Mouse (Mus musculus): ENCODE data around the gene Tbc1d10b. TPM values are rescaled to one million over a fixed set of nuclear protein-coding genes. Genes with fewer than 3 reads are reported as not detected.

Gene Tbc1d10b
- polyA plus RNA-seq, 1 experiment = 44.1 TPM

GRCm38 (mm10) chr7:127153477-127153876 lies 54.8 kb downstream of the Tbc1d10b start:
- no peak for TF ChIP-seq POLR2A (IDR thresholded peaks at IDR 0.05; ENCODE audit: low read depth, low read length)
- TF ChIP-seq CTCF (IDR thresholded peaks at IDR 0.05; ENCODE audit: extremely low read depth, insufficient read length, insufficient replicate concordance, low read depth, low read length) = no peak
- 69% methylated on average over 3 of the region's 3 CpGs for WGBS
- H3K27ac ChIP-seq (ENCODE audit: insufficient read depth, low read depth, low read length) = no peak overlapping the region
- no peaks in the 10 kb centered on the region for H3K27me3 ChIP-seq (ENCODE audit: control insufficient read depth, insufficient read depth, low read length)
- no peaks in the 10 kb centered on the region for H3K36me3 ChIP-seq (ENCODE audit: control insufficient read depth, insufficient read depth, low read length)
- H3K4me1 ChIP-seq (ENCODE audit: control insufficient read depth, insufficient read depth, insufficient read length, low read length) = no peaks in the 10 kb centered on the region
- H3K4me3 ChIP-seq (ENCODE audit: low read depth, low read length) = no peak overlapping the region

GRCm38 (mm10) chr7:127152464-127152863 lies 55.8 kb downstream of the Tbc1d10b start:
- H3K27ac ChIP-seq (ENCODE audit: insufficient read depth, low read depth, low read length) = no peak overlapping the region
- TF ChIP-seq CTCF (IDR thresholded peaks at IDR 0.05; ENCODE audit: extremely low read depth, insufficient read length, insufficient replicate concordance, low read depth, low read length) (no peak), POLR2A (IDR thresholded peaks at IDR 0.05; ENCODE audit: low read depth, low read length) (no peak)
- H3K4me1 ChIP-seq (ENCODE audit: control insufficient read depth, insufficient read depth, insufficient read length, low read length) = no peaks in the 10 kb centered on the region
- no peak overlapping the region for H3K4me3 ChIP-seq (ENCODE audit: low read depth, low read length)
- H3K27me3 ChIP-seq (ENCODE audit: control insufficient read depth, insufficient read depth, low read length) = no peaks in the 10 kb centered on the region
- WGBS = 91% methylated on average over 6 of the region's 6 CpGs
- no peaks in the 10 kb centered on the region for H3K36me3 ChIP-seq (ENCODE audit: control insufficient read depth, insufficient read depth, low read length)

- H3K4me1 ChIP-seq (ENCODE audit: control insufficient read depth, insufficient read depth, insufficient read length, low read length) = no peaks in the 10 kb centered on the region
- no peaks in the 10 kb centered on the region for H3K36me3 ChIP-seq (ENCODE audit: control insufficient read depth, insufficient read depth, low read length)
- TF ChIP-seq POLR2A (IDR thresholded peaks at IDR 0.05; ENCODE audit: low read depth, low read length) = no peak
- no peak for TF ChIP-seq CTCF (IDR thresholded peaks at IDR 0.05; ENCODE audit: extremely low read depth, insufficient read length, insufficient replicate concordance, low read depth, low read length)
- WGBS = 66% methylated on average over 3 of the region's 3 CpGs
- H3K27me3 ChIP-seq (ENCODE audit: control insufficient read depth, insufficient read depth, low read length) = no peaks in the 10 kb centered on the region
- H3K4me3 ChIP-seq (ENCODE audit: low read depth, low read length) = no peak overlapping the region
- H3K27ac ChIP-seq (ENCODE audit: insufficient read depth, low read depth, low read length) = no peak overlapping the region
These were observed 60.4 kb downstream of the Tbc1d10b start for GRCm38 (mm10) chr7:127147901-127148300.

Other genes with a start within 250 kb of the Tbc1d10b start
- 157 and 467 TPM in 2 replicates for gene Cdipt, start 232.6 kb downstream of the Tbc1d10b start, polyA plus RNA-seq (2012; rRNA removed)
- 0.15 and 0.74 TPM in 2 replicates for gene Cdiptos, start 232.4 kb downstream of the Tbc1d10b start, polyA plus RNA-seq (2012; rRNA removed)
- 148 and 353 TPM in 2 replicates for gene Mvp, start 193.8 kb downstream of the Tbc1d10b start, polyA plus RNA-seq (2012; rRNA removed)
- 0.76 and 2.9 TPM in 2 replicates for gene Pagr1b, start 192.0 kb downstream of the Tbc1d10b start, polyA plus RNA-seq (2012; rRNA removed)
- 1.6 and 3.7 TPM in 2 replicates for gene Pagr1a, start 191.1 kb downstream of the Tbc1d10b start, polyA plus RNA-seq (2012; rRNA removed)
- 9.5 and 26.4 TPM in 2 replicates for gene Gm42742, start 187.4 kb downstream of the Tbc1d10b start, polyA plus RNA-seq (2012; rRNA removed)
- gene Prrt2, start 187.3 kb downstream of the Tbc1d10b start, polyA plus RNA-seq (2012; rRNA removed) = 1.3 and 2.7 TPM in 2 replicates
- gene Maz, start 181.4 kb downstream of the Tbc1d10b start, polyA plus RNA-seq (2012; rRNA removed) = 103 and 248 TPM in 2 replicates
- 3.7 and 5.8 TPM in 2 replicates for gene Kif22, start 166.0 kb downstream of the Tbc1d10b start, polyA plus RNA-seq (2012; rRNA removed)
- 4,647 and 5,350 TPM in 2 replicates for gene Zg16, start 121.1 kb downstream of the Tbc1d10b start, polyA plus RNA-seq (2012; rRNA removed)
- gene AI467606, start 117.1 kb downstream of the Tbc1d10b start, polyA plus RNA-seq (2012; rRNA removed) = 21.2 and 22.7 TPM in 2 replicates
- gene Qprt, start 86.2 kb downstream of the Tbc1d10b start, polyA plus RNA-seq (2012; rRNA removed) = 0.37 and 1.7 TPM in 2 replicates
- 2.4 and 3.9 TPM in 2 replicates for gene Spn, start 70.6 kb downstream of the Tbc1d10b start, polyA plus RNA-seq (2012; rRNA removed)
- 7.6 and 13.9 TPM in 2 replicates for gene Cd2bp2, start 12.4 kb downstream of the Tbc1d10b start, polyA plus RNA-seq (2012; rRNA removed)
- gene Mylpf, start 422 bp upstream of the Tbc1d10b start, polyA plus RNA-seq (2012; rRNA removed) = 0.74 and 1.3 TPM in 2 replicates
- gene Zfp553, start 24.6 kb upstream of the Tbc1d10b start, polyA plus RNA-seq (2012; rRNA removed) = 4.9 and 8.1 TPM in 2 replicates
- gene Sept1, start 24.7 kb upstream of the Tbc1d10b start, polyA plus RNA-seq (2012; rRNA removed) = 14.3 and 34.1 TPM in 2 replicates
- 100.0 and 118 TPM in 2 replicates for gene Zfp771, start 35.8 kb upstream of the Tbc1d10b start, polyA plus RNA-seq (2012; rRNA removed)
- gene Dctpp1, start 52.2 kb upstream of the Tbc1d10b start, polyA plus RNA-seq (2012; rRNA removed) = 56.3 and 62.1 TPM in 2 replicates
- gene Sephs2, start 65.6 kb upstream of the Tbc1d10b start, polyA plus RNA-seq (2012; rRNA removed) = 44.5 and 81.9 TPM in 2 replicates
- gene Itgal, start 87.8 kb upstream of the Tbc1d10b start, polyA plus RNA-seq (2012; rRNA removed) = 5.7 and 12.5 TPM in 2 replicates
- gene Zfp768, start 137.1 kb upstream of the Tbc1d10b start, polyA plus RNA-seq (2012; rRNA removed) = 27.3 and 47.4 TPM in 2 replicates
- gene Zfp747, start 167.6 kb upstream of the Tbc1d10b start, polyA plus RNA-seq (2012; rRNA removed) = 15.0 and 35.5 TPM in 2 replicates
- 4.5 and 7.3 TPM in 2 replicates for gene 9130019O22Rik, start 178.7 kb upstream of the Tbc1d10b start, polyA plus RNA-seq (2012; rRNA removed)
- 6.5 and 12.8 TPM in 2 replicates for gene E430018J23Rik, start 185.2 kb upstream of the Tbc1d10b start, polyA plus RNA-seq (2012; rRNA removed)
- 3.5 and 5.8 TPM in 2 replicates for gene Zfp764, start 198.4 kb upstream of the Tbc1d10b start, polyA plus RNA-seq (2012; rRNA removed)
- gene Zfp688, start 213.6 kb upstream of the Tbc1d10b start, polyA plus RNA-seq (2012; rRNA removed) = 14.1 and 29.6 TPM in 2 replicates
- gene Zfp689, start 240.7 kb upstream of the Tbc1d10b start, polyA plus RNA-seq (2012; rRNA removed) = 2.0 and 2.9 TPM in 2 replicates

All from small intestine, adult 2 months (tissue).